Mouse (Mus musculus) layer of hippocampus, adult 8-10 months (tissue): ENCODE measurements at regions not wholly inside any gene's neighbourhood (a gene's known extent, or its start where the extent isn't known, plus 50 kb on each side); places are given as distances from the start of the nearest gene placed in this dataset.
"Not testable (repeated sequence)": the region's sequence is repeated elsewhere in the genome, so short reads cannot be mapped to it uniquely, and the experiment has no call there.

Experiments
- DNase-seq, 2 experiments: peaks; one replicate each; pipeline ENCODE4 v3.0.0; 2022; ENCODE audit warnings: low spot score in 2 of 2

- peak; percentile 4 to 10 for DNase-seq
Observed at GRCm38 (mm10) chr1:123156851-123157250, 888.5 kb downstream of the Dpp10 start.

- no peak for DNase-seq
Observed at GRCm38 (mm10) chr1:123154558-123154957, 890.8 kb downstream of the Dpp10 start.

- not testable (repeated sequence) for DNase-seq
Observed at GRCm38 (mm10) chr1:123133891-123134290, 911.5 kb downstream of the Dpp10 start.
